Mouse (Mus musculus): ENCODE results near the gene Trnp1. TPM values are rescaled to one million over a fixed set of nuclear protein-coding genes. Genes with fewer than 3 reads are reported as not detected.
A peak's percentile ranks its signal among the peaks of the same experiment; 100 is the strongest.

The Trnp1 gene
- total RNA-seq (2014; rRNA removed; ENCODE audit: low replicate concordance) (4.1 and 9.8 TPM in 2 replicates), polyA plus RNA-seq (2015; fragmentation: Nextera tagmentation; extraction: Ambion mirVana) (1.8 and 2.7 TPM in 2 replicates)

- no peaks in the 10 kb centered on the region for H3K36me3 ChIP-seq (replicated peaks; ENCODE audit: control insufficient read depth, insufficient read depth, low read length)
- peak within 1 kb of the TSS; percentile 54 for H3K9ac ChIP-seq (replicated peaks; ENCODE audit: low read depth, low read length)
- peaks cover 13% of the 10 kb centered on the region for H3K4me1 ChIP-seq (ENCODE audit: control insufficient read depth, insufficient read depth)
- peak; percentile 59 for ATAC-seq (ENCODE audit: insufficient read depth, low read depth)
- H3K4me3 ChIP-seq (ENCODE audit: low read depth, low read length): peak within 1 kb of the TSS; percentile 60
- peaks cover 67% of the 10 kb centered on the region for H3K27me3 ChIP-seq (ENCODE audit: control insufficient read depth, insufficient read depth, low read length)
- peak within 1 kb of the TSS; percentile 97 for H3K4me2 ChIP-seq (ENCODE audit: low read depth, low read length)
- TF ChIP-seq CTCF (IDR thresholded peaks at IDR 0.05; ENCODE audit: low read depth) (no peak), EP300 (IDR thresholded peaks at IDR 0.05; ENCODE audit: low read depth) (no peak)
- no peaks in the 10 kb centered on the region for H3K9me3 ChIP-seq (replicated peaks; ENCODE audit: control insufficient read depth, low read length)
- peak; percentile 69 for DNase-seq (ENCODE audit: low spot score)
- WGBS: under 1% methylated on average over 44 of the region's 53 CpGs
- H3K27ac ChIP-seq (ENCODE audit: low read depth): no peak within 1 kb of the TSS
These were observed at the start of gene Trnp1 for GRCm38 (mm10) chr4:133498160-133498724. Gene Trnp1 (minus strand): TSS chr4:133498550.

- peak within 1 kb of the TSS; percentile 61 for H3K27ac ChIP-seq (ENCODE audit: low read depth)
- under 1% methylated on average over 63 of the region's 77 CpGs for WGBS
- peak within 1 kb of the TSS; percentile 99 for H3K4me3 ChIP-seq (ENCODE audit: low read depth, low read length)
These were observed 47.2 kb upstream of the Trnp1 start, which contains the start of gene Nudc for GRCm38 (mm10) chr4:133545272-133546231. Gene Nudc (minus strand): TSS chr4:133545996.

GRCm38 (mm10) chr4:133536652-133537051, 38.3 kb upstream of the Trnp1 start:
- DNase-seq (ENCODE audit: low spot score): no peak

More at GRCm38 (mm10) chr4:133545272-133546231, 47.2 kb upstream of the Trnp1 start, which contains the start of gene Nudc:
- Histone ChIP-seq H3K36me3 (replicated peaks; ENCODE audit: control insufficient read depth, insufficient read depth, low read length) (peaks cover 23% of the 10 kb centered on the region; the same call in 1 of the 2 replicates), H3K9ac (replicated peaks; ENCODE audit: low read depth, low read length) (peak within 1 kb of the TSS; percentile 93), H3K9me3 (replicated peaks; ENCODE audit: control insufficient read depth, low read length) (no peaks in the 10 kb centered on the region), H3K4me2 (ENCODE audit: low read depth, low read length) (peak within 1 kb of the TSS; percentile 97), H3K27me3 (ENCODE audit: control insufficient read depth, insufficient read depth, low read length) (no peaks in the 10 kb centered on the region), H3K4me1 (ENCODE audit: control insufficient read depth, insufficient read depth) (peaks cover 9% of the 10 kb centered on the region)
- peak; percentile 97 for DNase-seq (ENCODE audit: low spot score)
- peak; percentile 100 for ATAC-seq (ENCODE audit: insufficient read depth, low read depth)
- TF ChIP-seq EP300 (IDR thresholded peaks at IDR 0.05; ENCODE audit: low read depth) (no peak), CTCF (IDR thresholded peaks at IDR 0.05; ENCODE audit: low read depth) (no peak)

GRCm38 (mm10) chr4:133536081-133536480, 37.7 kb upstream of the Trnp1 start:
- no peak overlapping the region for H3K4me2 ChIP-seq (ENCODE audit: low read depth, low read length)
- no peaks in the 10 kb centered on the region for H3K4me1 ChIP-seq (ENCODE audit: control insufficient read depth, insufficient read depth)
- DNase-seq (ENCODE audit: low spot score): no peak
- ATAC-seq (ENCODE audit: insufficient read depth, low read depth): no peak
- no peak overlapping the region for H3K4me3 ChIP-seq (ENCODE audit: low read depth, low read length)
- no peak overlapping the region for H3K27ac ChIP-seq (ENCODE audit: low read depth)
- WGBS: 69% methylated on average over 3 of the region's 3 CpGs
- H3K36me3 ChIP-seq (replicated peaks; ENCODE audit: control insufficient read depth, insufficient read depth, low read length): peaks cover 87% of the 10 kb centered on the region
- H3K9me3 ChIP-seq (replicated peaks; ENCODE audit: control insufficient read depth, low read length): no peaks in the 10 kb centered on the region
- no peak overlapping the region for H3K9ac ChIP-seq (replicated peaks; ENCODE audit: low read depth, low read length)
- H3K27me3 ChIP-seq (ENCODE audit: control insufficient read depth, insufficient read depth, low read length): no peaks in the 10 kb centered on the region
- TF ChIP-seq CTCF (IDR thresholded peaks at IDR 0.05; ENCODE audit: low read depth): no peak
- TF ChIP-seq EP300 (IDR thresholded peaks at IDR 0.05; ENCODE audit: low read depth): no peak

More at GRCm38 (mm10) chr4:133536652-133537051, 38.3 kb upstream of the Trnp1 start:
- WGBS: 86% methylated on average over 5 of the region's 5 CpGs
- Histone ChIP-seq H3K4me2 (ENCODE audit: low read depth, low read length) (no peak overlapping the region), H3K9me3 (replicated peaks; ENCODE audit: control insufficient read depth, low read length) (no peaks in the 10 kb centered on the region), H3K9ac (replicated peaks; ENCODE audit: low read depth, low read length) (no peak overlapping the region), H3K4me1 (ENCODE audit: control insufficient read depth, insufficient read depth) (no peaks in the 10 kb centered on the region), H3K27ac (ENCODE audit: low read depth) (no peak overlapping the region), H3K4me3 (ENCODE audit: low read depth, low read length) (no peak overlapping the region), H3K27me3 (ENCODE audit: control insufficient read depth, insufficient read depth, low read length) (no peaks in the 10 kb centered on the region), H3K36me3 (replicated peaks; ENCODE audit: control insufficient read depth, insufficient read depth, low read length) (peaks cover 87% of the 10 kb centered on the region)
- ATAC-seq (ENCODE audit: insufficient read depth, low read depth): no peak
- no peak for TF ChIP-seq EP300 (IDR thresholded peaks at IDR 0.05; ENCODE audit: low read depth)
- no peak for TF ChIP-seq CTCF (IDR thresholded peaks at IDR 0.05; ENCODE audit: low read depth)

- no peak for DNase-seq (ENCODE audit: low spot score)
- H3K4me1 ChIP-seq (ENCODE audit: control insufficient read depth, insufficient read depth): no peaks in the 10 kb centered on the region
- WGBS: 77% methylated on average over 3 of the region's 3 CpGs
- no peak overlapping the region for H3K9ac ChIP-seq (replicated peaks; ENCODE audit: low read depth, low read length)
- no peaks in the 10 kb centered on the region for H3K9me3 ChIP-seq (replicated peaks; ENCODE audit: control insufficient read depth, low read length)
- peaks cover 72% of the 10 kb centered on the region for H3K36me3 ChIP-seq (replicated peaks; ENCODE audit: control insufficient read depth, insufficient read depth, low read length)
- no peak for ATAC-seq (ENCODE audit: insufficient read depth, low read depth)
- H3K4me3 ChIP-seq (ENCODE audit: low read depth, low read length): no peak overlapping the region
- H3K27me3 ChIP-seq (ENCODE audit: control insufficient read depth, insufficient read depth, low read length): no peaks in the 10 kb centered on the region
- H3K4me2 ChIP-seq (ENCODE audit: low read depth, low read length): no peak overlapping the region
- TF ChIP-seq CTCF (IDR thresholded peaks at IDR 0.05; ENCODE audit: low read depth): no peak
- TF ChIP-seq EP300 (IDR thresholded peaks at IDR 0.05; ENCODE audit: low read depth): no peak
- H3K27ac ChIP-seq (ENCODE audit: low read depth): no peak overlapping the region
These were observed 34.4 kb upstream of the Trnp1 start for GRCm38 (mm10) chr4:133532777-133533176.
